Mouse (Mus musculus) cerebellum, postnatal 36 days (tissue): ENCODE measurements around the gene Oscar.

Source experiments
- DNase-seq, 2 experiments: peaks; one replicate each; pipeline ENCODE4 v3.0.0; 2021 to 2022; ENCODE audit warnings: mixed read lengths in 2 of 2

Gene Oscar

DNA sequence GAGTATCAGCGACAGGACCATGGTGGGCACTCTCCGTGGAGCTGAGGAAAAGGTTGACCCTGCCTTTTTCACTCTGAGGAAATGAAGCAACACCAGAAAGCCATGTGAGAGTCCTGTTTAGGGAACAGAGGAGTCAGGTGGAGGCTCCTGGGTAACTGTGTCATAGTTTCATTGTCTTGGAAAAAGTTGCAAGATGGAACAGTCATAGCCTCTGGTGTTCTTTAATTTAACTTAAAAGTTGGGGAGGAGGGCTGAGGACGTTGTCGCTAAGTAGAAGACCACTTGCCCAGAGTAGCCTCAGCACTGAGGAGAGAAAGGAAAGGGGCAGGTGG is at the start of gene Oscar:
Oscar (minus strand) TSS at position 101 of the 332 bp plus-strand sequence.
- DNase-seq = no peak

- DNase-seq = peak; percentile 95 to 96
Measured at GRCm38 (mm10) chr7:3665215-3666114, 49.5 kb upstream of the Oscar start, which contains the start of gene Leng1. Gene Leng1 (minus strand): TSS chr7:3665840.

DNA sequence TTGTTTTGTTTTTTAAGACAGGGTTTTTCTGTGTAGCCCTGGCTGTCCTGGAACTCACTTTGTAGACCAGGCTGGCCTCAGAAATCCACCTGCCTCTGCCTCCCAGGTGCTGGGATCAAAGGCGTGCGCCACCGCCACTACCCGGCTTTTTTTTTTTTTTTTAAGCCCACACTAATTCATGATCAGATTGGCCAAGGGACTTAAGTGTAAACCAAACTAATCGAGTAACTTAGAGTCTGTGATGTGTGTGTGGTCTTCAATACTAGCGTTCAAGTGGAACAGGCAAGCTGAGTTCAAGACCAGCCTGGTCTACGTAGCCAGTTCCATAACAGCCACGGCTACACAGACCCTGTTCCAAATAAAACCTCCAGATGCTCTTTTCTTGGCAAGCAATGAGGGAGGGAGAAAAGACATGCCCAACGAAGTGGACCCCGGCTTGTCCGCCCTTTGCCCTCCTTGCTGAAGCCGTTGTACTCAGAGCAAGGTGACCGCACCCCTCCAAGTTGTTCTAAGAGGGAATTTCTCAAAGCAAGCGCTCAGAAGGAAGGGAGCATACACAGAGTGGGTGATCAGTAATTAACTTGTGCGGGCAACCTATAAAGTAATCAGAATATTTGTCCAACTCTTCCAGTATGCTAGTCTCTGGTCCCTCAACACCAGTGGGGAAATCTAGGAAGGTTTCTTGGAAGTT is 48.7 kb upstream of the Oscar start:
- no peak for DNase-seq

- DNase-seq = no peak
Measured at GRCm38 (mm10) chr7:3658578-3658977, 42.6 kb upstream of the Oscar start.

DNA sequence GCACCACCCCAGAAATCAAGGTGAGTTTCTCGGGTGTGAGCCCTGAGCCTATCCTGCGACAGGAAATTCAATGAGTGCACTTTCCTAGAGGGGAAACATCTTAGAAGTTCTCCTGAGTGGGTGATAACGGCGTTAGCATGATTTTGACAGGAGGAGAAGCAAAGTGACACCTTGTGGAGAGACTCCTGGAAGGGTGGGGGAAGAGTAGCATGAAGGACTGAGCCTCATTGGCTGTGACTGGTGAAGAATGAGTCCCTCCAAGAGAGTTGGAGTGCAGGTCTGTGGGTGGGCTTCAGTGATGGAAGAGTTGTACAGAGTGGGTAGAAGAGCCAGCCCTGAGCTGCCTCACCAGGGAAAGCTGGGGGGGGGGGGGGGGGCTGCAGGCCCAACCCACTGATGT is 41.0 kb upstream of the Oscar start:
- no peak for DNase-seq

- no peak for DNase-seq
Measured at GRCm38 (mm10) chr7:3646641-3647040, 30.7 kb upstream of the Oscar start.

GRCm38 (mm10) chr7:3646188-3646587 is 30.2 kb upstream of the Oscar start:
- DNase-seq = no peak

DNA sequence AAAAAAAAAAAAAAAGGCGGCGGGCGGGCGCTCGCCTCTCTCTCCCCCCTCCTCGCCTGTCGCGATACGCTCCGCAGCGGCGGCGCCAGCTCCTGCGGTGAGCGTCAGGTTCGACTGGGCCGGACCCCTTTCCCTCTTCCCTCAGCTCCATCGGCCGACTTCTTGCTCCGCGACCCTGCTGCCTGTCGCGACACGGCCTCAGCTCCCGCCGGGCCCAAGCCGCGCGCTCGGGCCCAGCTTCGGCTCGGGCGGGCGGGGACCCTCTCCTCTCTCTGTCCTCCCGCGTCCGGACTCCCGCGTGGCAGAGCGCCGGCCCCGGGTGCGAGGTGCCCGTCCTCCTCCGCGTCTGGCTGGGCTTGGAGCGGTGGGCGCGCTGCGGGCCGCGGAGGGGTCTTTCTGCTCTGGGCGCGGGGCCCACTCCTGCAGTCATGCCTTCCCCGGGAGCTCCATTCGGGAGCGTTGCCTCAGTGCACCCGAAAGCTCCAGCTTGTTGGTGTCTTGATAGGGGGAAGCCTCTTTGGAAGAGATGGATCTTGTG is 29.6 kb upstream of the Oscar start:
- DNase-seq = no peak

GRCm38 (mm10) chr7:3644672-3645487 is 28.9 kb upstream of the Oscar start, which contains the start of gene Cnot3:
Gene Cnot3 (plus strand): TSS chr7:3645268.
- DNase-seq = peak; percentile 97

GRCm38 (mm10) chr7:3644348-3644671 is 28.4 kb upstream of the Oscar start:
- DNase-seq = peak in 1 of 2 experiments; percentile 94

GRCm38 (mm10) chr7:3643843-3644242 is 27.9 kb upstream of the Oscar start:
- DNase-seq = no peak

- no peak for DNase-seq
Measured at GRCm38 (mm10) chr7:3643412-3643811, 27.5 kb upstream of the Oscar start.

GRCm38 (mm10) chr7:3630478-3630815 is 14.5 kb upstream of the Oscar start:
- DNase-seq = no peak

GRCm38 (mm10) chr7:3629543-3630477 is 13.9 kb upstream of the Oscar start, which contains the start of the genes Tfpt and Prpf31:
Gene Tfpt (minus strand): TSS chr7:3629929.
Gene Prpf31 (plus strand): TSS chr7:3629985.
- DNase-seq = peak; percentile 90 to 97

DNA sequence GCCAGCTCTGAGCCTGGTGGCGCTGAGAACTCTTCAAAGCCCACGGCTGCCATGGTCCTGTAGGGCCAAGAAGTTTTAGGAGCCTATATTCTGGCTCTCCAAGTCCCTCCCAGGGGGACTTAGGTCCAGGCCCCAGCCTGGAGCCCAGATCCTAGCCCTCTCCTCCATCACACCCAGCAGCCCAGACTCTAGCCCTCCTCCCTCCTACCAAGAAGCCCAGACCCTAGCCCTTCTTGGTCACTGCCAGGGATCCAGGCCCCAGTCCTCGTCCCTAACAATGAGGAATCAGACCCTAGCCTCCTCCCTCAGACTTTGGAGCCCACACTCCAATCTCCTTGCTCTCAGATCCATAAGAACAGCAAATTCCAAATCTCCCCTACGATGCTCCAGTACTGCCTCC is 13.1 kb upstream of the Oscar start:
- DNase-seq = no peak

- peak; percentile 85 to 90 for DNase-seq
Measured at GRCm38 (mm10) chr7:3617242-3617995, 1.5 kb upstream of the Oscar start, which contains the start of gene Ndufa3. Gene Ndufa3 (plus strand): TSS chr7:3617373.

- DNase-seq = peak; percentile 56 to 71
Measured at GRCm38 (mm10) chr7:3616389-3617241, 658 bp upstream of the Oscar start.

- DNase-seq = no peak
Measured at GRCm38 (mm10) chr7:3614021-3614420, 1.9 kb downstream of the Oscar start.

DNA sequence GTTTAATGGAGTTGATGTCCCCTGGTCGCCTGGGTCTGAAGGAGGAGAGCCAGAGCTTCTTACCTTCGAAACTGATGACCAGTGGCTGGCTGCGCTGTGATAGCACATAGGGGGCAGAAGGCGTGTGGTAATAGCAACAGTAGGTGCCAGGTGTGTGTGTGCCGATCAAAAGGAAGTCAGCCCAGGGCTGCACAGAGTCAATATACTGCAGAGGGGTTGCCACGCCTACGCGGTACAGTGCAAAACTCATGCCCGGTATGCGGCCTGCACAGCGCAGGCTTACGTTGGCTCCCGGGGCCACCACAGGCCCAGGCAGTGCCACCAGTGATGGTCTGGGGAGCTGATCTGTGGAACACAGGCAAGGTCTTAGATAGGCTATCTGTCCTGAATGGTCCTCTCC is 5.0 kb downstream of the Oscar start:
- DNase-seq = no peak

GRCm38 (mm10) chr7:3610437-3610836 is 5.5 kb downstream of the Oscar start:
- no peak for DNase-seq
